Mouse (Mus musculus) MEL (cell line): ENCODE measurements around the gene Pnkp. TPM values are rescaled to one million over a fixed set of nuclear protein-coding genes. Genes with fewer than 3 reads are reported as not detected.

Experiments used
- DNase-seq: peaks from one replicate; pipeline ENCODE4 v3.0.0; 2011; ENCODE audit warnings: low read depth, low spot score
- H3K27ac ChIP-seq: 2 replicates; pipeline ENCODE4 v1.5.1; 2012; ENCODE audit warnings: low read depth, mild to moderate bottlenecking, control low read depth, low read length, moderate library complexity; ENCODE audit not compliant: control insufficient read depth
- H3K27me3 ChIP-seq, 2 experiments: fragments of 150-350 bp in 1 of 2; sonication (generic) in 1 of 2; 2 replicates each; pipeline ENCODE4 v1.6.1; 2012; ENCODE audit warnings: low read length in 2 of 2, mild to moderate bottlenecking in 2 of 2, improper control_type of control experiment in 1 of 2, moderate library complexity in 1 of 2; ENCODE audit not compliant: insufficient read depth in 2 of 2, control insufficient read depth in 1 of 2
- H3K36me3 ChIP-seq, 2 experiments: 2 replicates each; pipeline ENCODE4 v1.6.1; 2012 to 2014; ENCODE audit warnings: low read length in 2 of 2, improper control_type of control experiment in 1 of 2, inconsistent platforms in 1 of 2, mild to moderate bottlenecking in 1 of 2; ENCODE audit not compliant: insufficient read depth in 2 of 2, control insufficient read depth in 1 of 2
- H3K4me1 ChIP-seq, 2 experiments: fragments of 150-350 bp in 1 of 2; sonication (generic) in 1 of 2; 2 replicates each; pipeline ENCODE4 v1.6.1; 2012; ENCODE audit warnings: low read length in 2 of 2, improper control_type of control experiment in 1 of 2, mild to moderate bottlenecking in 1 of 2; ENCODE audit not compliant: insufficient read depth in 2 of 2, control insufficient read depth in 1 of 2
- H3K4me3 ChIP-seq, 2 experiments: fragments of 150-350 bp in 1 of 2; sonication (generic) in 1 of 2; 2 replicates each; pipeline ENCODE4 v1.5.1; 2012; ENCODE audit warnings: low read depth in 2 of 2, low read length in 2 of 2, mild to moderate bottlenecking in 2 of 2, moderate library complexity in 2 of 2, control low read depth in 1 of 2, improper control_type of control experiment in 1 of 2; ENCODE audit not compliant: control insufficient read depth in 1 of 2, insufficient read depth in 1 of 2
- H3K79me2 ChIP-seq: 2 replicates; pipeline ENCODE4 v1.6.1; 2012; ENCODE audit warnings: mild to moderate bottlenecking, low read length, moderate library complexity; ENCODE audit not compliant: control insufficient read depth, poor library complexity, insufficient read depth
- H3K9ac ChIP-seq: 2 replicates; pipeline ENCODE4 v1.6.1; 2012; ENCODE audit warnings: low read depth, mild to moderate bottlenecking, control low read depth, low read length, moderate library complexity; ENCODE audit not compliant: control insufficient read depth, poor library complexity, severe bottlenecking
- H3K9me3 ChIP-seq: fragments of 150-350 bp; sonication (generic); replicated peaks from 2 replicates; pipeline ENCODE4 v1.6.1; 2012; ENCODE audit warnings: mild to moderate bottlenecking, low read length, improper control_type of control experiment, moderate library complexity; ENCODE audit not compliant: insufficient read depth
- BHLHE40 ChIP-seq: IDR thresholded peaks from 2 replicates; pipeline ENCODE4 v1.6.1; 2012; ENCODE audit warnings: low read depth, mild to moderate bottlenecking, inconsistent platforms, low read length, improper control_type of control experiment, borderline replicate concordance
- CHD2 ChIP-seq: IDR thresholded peaks from 2 replicates; pipeline ENCODE4 v1.6.1; 2011; ENCODE audit warnings: low read length, improper control_type of control experiment
- CTCF ChIP-seq, 3 experiments: IDR thresholded peaks in 2 of 3; conservative IDR thresholded peaks in 1 of 3; 2 replicates each; pipeline ENCODE4 v1.5.1; 2011 to 2012; ENCODE audit warnings: low read length in 3 of 3, low read depth in 2 of 3, mild to moderate bottlenecking in 2 of 3, improper control_type of control experiment in 1 of 3, inconsistent platforms in 1 of 3, mixed read lengths in 1 of 3, moderate library complexity in 1 of 3; ENCODE audit not compliant: control insufficient read depth in 1 of 3, insufficient read depth in 1 of 3, poor library complexity in 1 of 3, severe bottlenecking in 1 of 3
- EP300 ChIP-seq, 2 experiments: IDR thresholded peaks; 2 replicates each; pipeline ENCODE4 v1.6.1; 2011; ENCODE audit warnings: improper control_type of control experiment in 2 of 2, low read length in 2 of 2, low read depth in 1 of 2, mild to moderate bottlenecking in 1 of 2
- GATA1 ChIP-seq: IDR thresholded peaks from 2 replicates; pipeline ENCODE4 v1.6.1; 2011; ENCODE audit warnings: low read depth, low read length, improper control_type of control experiment
- JUND ChIP-seq: IDR thresholded peaks from 2 replicates; pipeline ENCODE4 v1.6.1; 2011; ENCODE audit warnings: low read depth, mild to moderate bottlenecking, improper control_type of control experiment, low read length
- KAT2A ChIP-seq: conservative IDR thresholded peaks from 2 replicates; pipeline ENCODE4 v1.6.1; 2012; ENCODE audit warnings: low read depth, low read length, improper control_type of control experiment, inconsistent platforms
- MAX ChIP-seq: IDR thresholded peaks from 2 replicates; pipeline ENCODE4 v1.6.1; 2011; ENCODE audit warnings: low read length, improper control_type of control experiment
- MEF2A ChIP-seq: IDR thresholded peaks from 2 replicates; pipeline ENCODE4 v1.6.1; 2014; ENCODE audit warnings: low read depth, mild to moderate bottlenecking, inconsistent platforms, low read length, improper control_type of control experiment; ENCODE audit not compliant: poor library complexity, insufficient replicate concordance, severe bottlenecking; ENCODE audit errors: extremely low read depth
- MYC ChIP-seq: IDR thresholded peaks from 2 replicates; pipeline ENCODE4 v1.6.1; 2011; ENCODE audit warnings: low read depth, mild to moderate bottlenecking, low read length, improper control_type of control experiment, moderate library complexity
- NELFE ChIP-seq: IDR thresholded peaks from 2 replicates; pipeline ENCODE4 v1.6.1; 2011; ENCODE audit warnings: low read depth, low read length, improper control_type of control experiment
- POLR2A ChIP-seq, 2 experiments: IDR thresholded peaks; 2 replicates each; pipeline ENCODE4 v1.6.1; 2011 to 2012; ENCODE audit warnings: low read length in 2 of 2, mild to moderate bottlenecking in 2 of 2, control low read depth in 1 of 2, improper control_type of control experiment in 1 of 2, low read depth in 1 of 2, moderate library complexity in 1 of 2; ENCODE audit not compliant: control insufficient read depth in 1 of 2, insufficient read depth in 1 of 2, poor library complexity in 1 of 2
- RAD21 ChIP-seq: IDR thresholded peaks from 2 replicates; pipeline ENCODE4 v1.6.1; 2011; ENCODE audit warnings: mild to moderate bottlenecking, low read depth, low read length, improper control_type of control experiment
- RCOR1 ChIP-seq: IDR thresholded peaks from 2 replicates; pipeline ENCODE4 v1.6.1; 2012; ENCODE audit warnings: low read depth, mild to moderate bottlenecking, inconsistent platforms, low read length, improper control_type of control experiment
- SMC3 ChIP-seq: IDR thresholded peaks from 2 replicates; pipeline ENCODE4 v1.6.1; 2011; ENCODE audit warnings: low read depth, low read length, improper control_type of control experiment
- TBP ChIP-seq: IDR thresholded peaks from 2 replicates; pipeline ENCODE4 v1.8.0; 2011; ENCODE audit warnings: low read depth, low read length, improper control_type of control experiment
- UBTF ChIP-seq: IDR thresholded peaks from 2 replicates; pipeline ENCODE4 v1.6.1; 2012; ENCODE audit warnings: low read depth, mild to moderate bottlenecking, inconsistent platforms, low read length, improper control_type of control experiment, moderate library complexity, borderline replicate concordance; ENCODE audit not compliant: insufficient read depth
- USF2 ChIP-seq, 2 experiments: IDR thresholded peaks; 2 replicates each; pipeline ENCODE4 v1.6.1; 2011 to 2012; ENCODE audit warnings: improper control_type of control experiment in 2 of 2, low read length in 2 of 2, borderline replicate concordance in 1 of 2, inconsistent platforms in 1 of 2, low read depth in 1 of 2, mild to moderate bottlenecking in 1 of 2; ENCODE audit not compliant: insufficient read depth in 1 of 2
- ZC3H11A ChIP-seq: IDR thresholded peaks from 2 replicates; pipeline ENCODE4 v1.6.1; 2012; ENCODE audit warnings: low read depth, mild to moderate bottlenecking, inconsistent platforms, low read length, improper control_type of control experiment
- ZKSCAN1 ChIP-seq: IDR thresholded peaks from 2 replicates; pipeline ENCODE4 v1.6.1; 2012; ENCODE audit warnings: low read depth, mild to moderate bottlenecking, inconsistent platforms, low read length, improper control_type of control experiment, moderate library complexity
- ZMIZ1 ChIP-seq: IDR thresholded peaks from 2 replicates; pipeline ENCODE4 v1.6.1; 2012; ENCODE audit warnings: low read depth, mild to moderate bottlenecking, inconsistent platforms, low read length, improper control_type of control experiment, moderate library complexity
- ZNF384 ChIP-seq: IDR thresholded peaks from 2 replicates; pipeline ENCODE4 v1.6.1; 2012; ENCODE audit warnings: low read depth, mild to moderate bottlenecking, inconsistent platforms, low read length, improper control_type of control experiment
- polyA plus RNA-seq, 2 experiments: library from polyadenylated mRNA; stranded (reverse) in 1 of 2; unstranded in 1 of 2; fragments of >175 nt in 1 of 2; fragments of >200 nt in 1 of 2; gene quantifications; 2 replicates each; pipeline versions ENCODE4 v1.2.1 to v1.2.4; 2012; ENCODE audit warnings: low replicate concordance in 2 of 2, low read depth in 1 of 2; ENCODE audit not compliant: insufficient read length in 2 of 2, insufficient read depth in 1 of 2, missing spikeins in 1 of 2
- total RNA-seq: library from RNA; depleted of rRNA; stranded (reverse); fragments of 300-350 nt; gene quantifications from 2 replicates; pipeline ENCODE4 v1.2.3, GENCODE M21; 2012

Gene Pnkp
- total and polyA plus RNA-seq, 3 experiments: 39.3 to 45.6 TPM; not detected in 1

DNA sequence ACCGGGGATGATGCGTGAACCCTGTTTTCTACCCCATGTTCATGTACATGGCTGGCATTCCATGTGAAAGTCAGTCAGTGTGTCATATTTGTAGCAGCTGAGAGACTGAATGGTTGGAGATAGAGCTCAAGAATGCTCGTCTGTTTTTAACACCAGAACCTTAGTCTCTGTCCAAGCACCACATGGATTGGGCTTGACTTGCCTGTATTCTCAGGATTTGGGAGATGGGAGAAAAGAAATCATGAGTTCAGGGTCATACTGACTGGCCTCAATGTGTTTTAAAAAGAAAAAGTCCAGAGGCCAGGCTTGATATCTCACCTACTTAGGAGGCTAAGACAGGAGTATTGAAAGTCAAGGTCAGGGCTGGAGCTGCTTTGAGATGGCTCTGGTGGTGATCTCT, 39.5 kb upstream of the Pnkp start:
- peak; percentile 39 for DNase-seq
- H3K36me3 ChIP-seq: peaks cover 8 to 47% of the 10 kb centered on the region in 2 experiments
- TF ChIP-seq CTCF (IDR thresholded peaks at IDR 0.05 in 2 of 3, conservative IDR thresholded peaks at IDR 0.05 in 1 of 3; ENCODE audit: control insufficient read depth in 1 of 3, insufficient read depth in 1 of 3, low read depth in 2 of 3, low read length in 3 of 3, poor library complexity in 1 of 3, severe bottlenecking in 1 of 3) (0 out of 6 replicates have a peak, but pooled peaks of 1 of the 3 experiments have one; percentile 4), BHLHE40 (no peak), RCOR1 (0 out of 2 replicates have a peak, but pooled peaks have one; percentile 24), POLR2A (IDR thresholded peaks at IDR 0.05; ENCODE audit: control insufficient read depth in 1 of 2, insufficient read depth in 1 of 2, low read depth in 1 of 2, low read length in 2 of 2, poor library complexity in 1 of 2) (no peak)
- H3K27ac ChIP-seq: peak overlapping the region; percentile 93
- peak overlapping the region; percentile 87 to 94 for H3K4me3 ChIP-seq
- H3K9me3 ChIP-seq: no peaks in the 10 kb centered on the region
- H3K4me1 ChIP-seq: peaks cover 25 to 48% of the 10 kb centered on the region in 2 experiments
- H3K27me3 ChIP-seq: no peaks in the 10 kb centered on the region
- peaks cover 69% of the 10 kb centered on the region for H3K79me2 ChIP-seq
- H3K9ac ChIP-seq: peak overlapping the region; percentile 97

DNA sequence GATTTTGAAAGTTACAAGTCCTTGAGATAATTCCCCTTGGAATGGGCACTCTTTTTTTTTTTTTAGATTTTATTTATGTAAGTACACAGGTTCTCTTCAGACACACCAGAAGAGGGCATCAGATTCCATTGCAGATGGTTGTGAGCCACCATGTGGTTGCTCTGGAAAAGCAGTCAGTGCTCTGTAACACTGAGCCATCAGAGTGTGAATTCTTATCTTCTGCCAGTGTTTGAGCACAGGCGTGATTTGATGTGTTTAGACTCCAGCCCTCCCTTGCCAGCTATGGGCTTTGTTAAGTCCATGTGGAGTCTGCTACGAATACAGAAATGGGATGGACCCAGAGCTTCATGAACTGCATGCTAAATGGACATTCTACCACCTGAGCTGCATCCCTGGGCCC, 38.8 kb upstream of the Pnkp start:
- Histone ChIP-seq H3K36me3 (peaks cover 11 to 53% of the 10 kb centered on the region in 2 experiments), H3K4me3 (peak overlapping the region; percentile 87 to 94), H3K9me3 (no peaks in the 10 kb centered on the region), H3K27me3 (no peaks in the 10 kb centered on the region), H3K27ac (peak overlapping the region; percentile 94), H3K4me1 (peaks cover 28 to 55% of the 10 kb centered on the region in 2 experiments), H3K9ac (peak overlapping the region; percentile 97), H3K79me2 (peaks cover 76% of the 10 kb centered on the region)
- 0 out of 2 replicates have a peak, but pooled peaks have one; percentile 23 for TF ChIP-seq TBP
- no peak for TF ChIP-seq ZMIZ1
- peak; percentile 55 for TF ChIP-seq GATA1
- no peak for TF ChIP-seq JUND
- peak; percentile 81 for TF ChIP-seq RCOR1
- TF ChIP-seq MYC: peak; percentile 90
- TF ChIP-seq CTCF (IDR thresholded peaks at IDR 0.05 in 2 of 3, conservative IDR thresholded peaks at IDR 0.05 in 1 of 3; ENCODE audit: control insufficient read depth in 1 of 3, insufficient read depth in 1 of 3, low read depth in 2 of 3, low read length in 3 of 3, poor library complexity in 1 of 3, severe bottlenecking in 1 of 3): peak; percentile 15 to 57 (median 24); a peak in 3 of 6 replicates
- peak; percentile 45; the same call in 1 of the 2 replicates for TF ChIP-seq ZNF384
- DNase-seq: peak; percentile 71

DNA sequence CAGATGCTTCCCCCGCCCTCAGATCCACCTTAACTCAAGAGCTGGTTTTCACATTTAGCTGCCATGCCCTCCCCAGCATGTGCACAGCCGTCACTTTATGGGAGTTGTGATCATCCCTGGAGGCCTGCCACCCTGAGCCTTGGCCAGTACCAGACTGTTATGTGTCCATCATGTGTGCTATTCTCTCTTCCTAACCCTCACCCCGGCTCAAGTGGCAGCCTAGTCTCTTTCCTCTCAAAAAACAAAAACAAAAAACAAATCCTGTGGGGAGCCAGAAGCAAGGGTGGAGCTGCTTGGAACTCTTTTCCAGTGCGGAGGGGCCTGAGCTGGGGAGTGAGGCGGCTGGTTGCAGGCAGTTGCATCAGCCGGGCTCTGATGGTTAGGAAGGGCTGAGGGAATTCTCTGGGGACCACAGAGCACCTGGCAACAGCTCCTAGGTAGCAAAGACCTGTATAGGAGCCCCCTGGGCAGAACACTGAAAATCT, 38.1 kb upstream of the Pnkp start:
- H3K9me3 ChIP-seq: no peaks in the 10 kb centered on the region
- H3K79me2 ChIP-seq: peaks cover 82% of the 10 kb centered on the region
- H3K27ac ChIP-seq: peak overlapping the region; percentile 94
- H3K4me3 ChIP-seq: peak overlapping the region; percentile 87 to 94
- peaks cover 34 to 61% of the 10 kb centered on the region in 2 experiments for H3K4me1 ChIP-seq
- peaks cover 16 to 60% of the 10 kb centered on the region in 2 experiments for H3K36me3 ChIP-seq
- DNase-seq: peak; percentile 82
- H3K27me3 ChIP-seq: no peaks in the 10 kb centered on the region
- H3K9ac ChIP-seq: peak overlapping the region; percentile 97
- TF ChIP-seq RAD21 (no peak), MAX (peak; percentile 66), NELFE (peak; percentile 60), BHLHE40 (peak; percentile 44; the same call in 1 of the 2 replicates), TBP (peak; percentile 71; the same call in 1 of the 2 replicates), MEF2A (no peak), EP300 (IDR thresholded peaks at IDR 0.05; ENCODE audit: low read depth in 1 of 2, low read length in 2 of 2) (peak in 1 of 2 experiments; percentile 84; a peak in 2 of 4 replicates), ZC3H11A (no peak), KAT2A (peak; percentile 93), MYC (peak; percentile 73; the same call in 1 of the 2 replicates), ZKSCAN1 (no peak), USF2 (IDR thresholded peaks at IDR 0.05; ENCODE audit: borderline replicate concordance in 1 of 2, insufficient read depth in 1 of 2, low read depth in 1 of 2, low read length in 2 of 2) (no peak), UBTF (no peak), ZMIZ1 (peak; percentile 36; the same call in 1 of the 2 replicates), SMC3 (no peak), CHD2 (peak; percentile 49), GATA1 (no peak)
